Mouse (Mus musculus) stomach, postnatal 0 days (tissue): ENCODE measurements around the gene Cbr2.

Experiments
- CTCF ChIP-seq: IDR thresholded peaks from 2 replicates; pipeline ENCODE4 v1.5.1; 2016; ENCODE audit warnings: antibody characterized with exemption, low read depth, mild to moderate bottlenecking, moderate library complexity
- EP300 ChIP-seq: optimal IDR thresholded peaks from 2 replicates; pipeline ENCODE3; 2016; ENCODE audit warnings: antibody characterized with exemption

- TF ChIP-seq CTCF (no peak), EP300 (no peak)
Measured at GRCm38 (mm10) chr11:120695641-120696040, 36.3 kb downstream of the Cbr2 start.
